Mouse (Mus musculus) ovary, adult 2 months (tissue): ENCODE results near the gene Plekhh1. TPM values are rescaled to one million over a fixed set of nuclear protein-coding genes. Genes with fewer than 3 reads are reported as not detected.

Experiments
- polyA plus RNA-seq: library from polyadenylated mRNA; depleted of rRNA; stranded (reverse); fragments of >200 nt; gene quantifications from 2 replicates; pipeline ENCODE4 v1.2.3, GENCODE M21; 2012; rRNA removed

Plekhh1 gene
- 12.9 and 14.6 TPM in 2 replicates for polyA plus RNA-seq

DNA sequence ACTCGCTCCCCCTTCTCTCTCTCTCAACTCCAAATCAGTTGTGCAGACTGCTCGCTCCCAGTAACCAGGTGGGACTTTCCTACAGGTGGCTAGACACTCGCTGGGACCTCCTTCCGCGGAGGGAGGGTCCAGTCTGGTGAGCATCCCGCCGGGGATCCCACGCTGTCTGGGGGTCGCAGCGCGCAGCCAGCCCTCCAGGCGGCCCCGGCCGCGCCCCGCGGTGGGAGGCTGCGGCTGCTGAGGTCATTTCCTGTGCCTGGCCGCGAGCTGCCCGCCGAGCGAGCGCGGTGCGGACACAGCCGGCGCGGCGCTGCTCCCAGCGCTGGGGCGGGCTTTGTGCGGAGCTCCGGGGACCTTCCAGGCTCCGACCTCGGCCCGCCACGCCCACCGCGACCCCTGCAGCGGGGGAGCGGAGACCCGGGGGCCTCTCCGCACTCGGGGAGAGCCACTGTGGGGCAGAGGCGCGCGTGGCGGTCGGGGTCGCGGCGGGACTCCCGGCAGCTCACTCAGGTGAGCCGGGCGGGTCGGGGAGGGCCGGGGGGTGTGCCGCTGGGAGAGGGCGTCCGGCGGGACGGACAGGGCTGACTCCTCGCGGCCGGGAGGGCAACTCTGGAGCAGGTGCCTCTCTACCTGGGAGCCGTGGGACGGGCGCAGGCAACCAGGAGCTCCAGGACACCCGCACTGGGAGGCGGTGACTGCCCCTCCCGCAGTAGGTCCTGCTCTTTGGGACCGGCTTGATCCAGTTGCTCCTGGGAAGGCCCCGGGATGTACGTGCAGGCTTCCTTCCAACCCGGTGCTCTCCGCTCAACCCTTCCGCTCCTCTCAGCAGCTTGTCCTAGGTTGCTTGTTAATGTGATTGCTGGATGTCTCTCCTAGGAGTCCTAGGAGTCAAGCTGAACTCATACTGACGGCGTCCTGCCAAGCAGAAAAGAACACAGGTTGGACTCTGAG, at the start of gene Plekhh1:
Gene Plekhh1 (plus strand): TSS at position 253 of the 951 bp plus-strand sequence.

GRCm38 (mm10) chr12:79007126-79007753, 21.7 kb upstream of the Plekhh1 start, which contains the start of gene Tmem229b:
Gene Tmem229b (minus strand): TSS chr12:79007627.

DNA sequence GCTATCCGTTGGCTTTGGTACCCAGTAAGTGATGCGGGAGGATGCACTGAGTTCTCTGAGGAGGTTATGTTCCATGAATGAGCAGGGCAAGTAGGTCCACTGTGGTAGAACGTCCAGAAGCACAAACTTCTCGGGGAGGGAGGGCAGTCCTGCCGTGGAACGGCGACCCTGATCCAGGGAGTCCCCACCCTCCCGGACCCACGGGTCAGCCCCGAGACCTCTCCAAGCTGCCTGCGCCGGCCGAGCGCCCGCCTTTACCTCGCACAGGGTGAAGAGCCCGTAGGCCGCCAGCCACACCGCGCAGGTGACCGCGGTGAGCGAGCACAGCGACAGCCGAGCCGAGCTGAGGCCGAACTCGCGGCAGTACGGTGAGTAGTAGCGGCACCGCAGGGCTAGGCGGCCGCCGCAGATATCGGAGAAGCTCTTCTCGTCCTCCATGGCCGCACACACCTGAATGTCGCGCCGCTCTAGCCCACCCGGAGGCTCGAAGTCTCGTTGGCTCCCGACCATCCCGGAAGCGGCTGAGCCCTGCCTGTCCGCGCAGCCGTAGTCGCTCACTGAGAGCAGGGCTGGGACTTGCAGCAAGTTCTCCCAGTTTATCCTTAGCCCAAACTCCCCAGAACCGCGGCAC, 60.3 kb downstream of the Plekhh1 start, which contains the start of gene Pigh:
Gene Pigh (minus strand): TSS at position 470 of the 631 bp plus-strand sequence.

GRCm38 (mm10) chr12:79130299-79131177, 101.6 kb downstream of the Plekhh1 start, which contains the start of gene Arg2:
Gene Arg2 (plus strand): TSS chr12:79130777.

Other genes with a start within 250 kb of the Plekhh1 start
- 2.7 and 4.3 TPM in 2 replicates for gene Atp6v1d, start 167.5 kb upstream of the Plekhh1 start, polyA plus RNA-seq
- 6.5 and 7.4 TPM in 2 replicates for gene Eif2s1, start 167.3 kb upstream of the Plekhh1 start, polyA plus RNA-seq
- 1.6 TPM in 2 replicates for gene Plek2, start 122.2 kb upstream of the Plekhh1 start, polyA plus RNA-seq
- gene Tmem229b, start 21.5 kb upstream of the Plekhh1 start, polyA plus RNA-seq = 36.3 and 38.9 TPM in 2 replicates
- gene Pigh, start 60.5 kb downstream of the Plekhh1 start, polyA plus RNA-seq = 23.3 and 30.3 TPM in 2 replicates
- gene Arg2, start 101.6 kb downstream of the Plekhh1 start, polyA plus RNA-seq = 5.3 and 5.8 TPM in 2 replicates
- 22.1 and 43.9 TPM in 2 replicates for gene Vti1b, start 143.5 kb downstream of the Plekhh1 start, polyA plus RNA-seq
- 15.2 and 18.7 TPM in 2 replicates for gene Rdh11, start 163.1 kb downstream of the Plekhh1 start, polyA plus RNA-seq
- 0.76 and 0.84 TPM in 2 replicates for gene Rdh12, start 179.8 kb downstream of the Plekhh1 start, polyA plus RNA-seq